Mouse (Mus musculus): ENCODE measurements around the gene Ywhah. TPM values are rescaled to one million over a fixed set of nuclear protein-coding genes. Genes with fewer than 3 reads are reported as not detected.
"Not testable (repeated sequence)": the region's sequence is repeated elsewhere in the genome, so short reads cannot be mapped to it uniquely, and the experiment has no call there.

Ywhah gene
- polyA plus RNA-seq, 1 experiment from 2014 or later = 1,074 TPM

GRCm38 (mm10) chr5:33034916-33035315, 16.3 kb downstream of the Ywhah start:
- H3K4me2 ChIP-seq (ENCODE audit: low read length) = no peak overlapping the region
- H3K4me3 ChIP-seq (ENCODE audit: low read length) = no peak overlapping the region
- no peaks in the 10 kb centered on the region for H3K9me3 ChIP-seq (ENCODE audit: control insufficient read depth, low read length)
- H3K9ac ChIP-seq (ENCODE audit: low read depth, low read length) = no peak overlapping the region
- H3K36me3 ChIP-seq (ENCODE audit: control insufficient read depth, insufficient read depth, low read length) = no peaks in the 10 kb centered on the region
- no peak for ATAC-seq
- no peak overlapping the region for H3K27ac ChIP-seq (ENCODE audit: low read depth, low read length)
- peaks cover 16% of the 10 kb centered on the region for H3K4me1 ChIP-seq (ENCODE audit: control insufficient read depth, insufficient read depth, low read depth, low read length)
- H3K27me3 ChIP-seq (replicated peaks; ENCODE audit: control insufficient read depth, insufficient read depth, low read length) = no peaks in the 10 kb centered on the region
- WGBS = 40% methylated on average over 3 of the region's 3 CpGs

GRCm38 (mm10) chr5:33038656-33039509, 20.3 kb downstream of the Ywhah start:
- WGBS = 50% methylated on average over 13 of the region's 13 CpGs
- Histone ChIP-seq H3K4me3 (ENCODE audit: low read length) (no peak overlapping the region), H3K9ac (ENCODE audit: low read depth, low read length) (no peak overlapping the region), H3K27me3 (replicated peaks; ENCODE audit: control insufficient read depth, insufficient read depth, low read length) (no peaks in the 10 kb centered on the region), H3K4me2 (ENCODE audit: low read length) (peak overlapping the region; percentile 62), H3K27ac (ENCODE audit: low read depth, low read length) (no peak overlapping the region), H3K4me1 (ENCODE audit: control insufficient read depth, insufficient read depth, low read depth, low read length) (peaks cover 3% of the 10 kb centered on the region), H3K36me3 (ENCODE audit: control insufficient read depth, insufficient read depth, low read length) (no peaks in the 10 kb centered on the region), H3K9me3 (ENCODE audit: control insufficient read depth, low read length) (no peaks in the 10 kb centered on the region)
- peak; percentile 20; the same call in 1 of the 2 replicates for ATAC-seq

- no peak overlapping the region for H3K27ac ChIP-seq (ENCODE audit: low read depth, low read length)
- ATAC-seq = peak; percentile 56; the same call in 1 of the 2 replicates
- H3K4me2 ChIP-seq (ENCODE audit: low read length) = peak overlapping the region; percentile 62
- no peaks in the 10 kb centered on the region for H3K36me3 ChIP-seq (ENCODE audit: control insufficient read depth, insufficient read depth, low read length)
- no peaks in the 10 kb centered on the region for H3K27me3 ChIP-seq (replicated peaks; ENCODE audit: control insufficient read depth, insufficient read depth, low read length)
- peaks cover 3% of the 10 kb centered on the region for H3K4me1 ChIP-seq (ENCODE audit: control insufficient read depth, insufficient read depth, low read depth, low read length)
- peak overlapping the region; percentile 27 for H3K4me3 ChIP-seq (ENCODE audit: low read length)
- no peak overlapping the region; the same call in 1 of the 2 replicates for H3K9ac ChIP-seq (ENCODE audit: low read depth, low read length)
- WGBS = 6% methylated on average over 13 of the region's 13 CpGs
- H3K9me3 ChIP-seq (ENCODE audit: control insufficient read depth, low read length) = no peaks in the 10 kb centered on the region
These were observed 20.9 kb downstream of the Ywhah start for GRCm38 (mm10) chr5:33039510-33039911.

- H3K27me3 ChIP-seq (replicated peaks; ENCODE audit: control insufficient read depth, insufficient read depth, low read length); H3K4me3 ChIP-seq (ENCODE audit: low read length); H3K27ac ChIP-seq (ENCODE audit: low read depth, low read length); H3K9me3 ChIP-seq (ENCODE audit: control insufficient read depth, low read length); H3K4me1 ChIP-seq (ENCODE audit: control insufficient read depth, insufficient read depth, low read depth, low read length); H3K36me3 ChIP-seq (ENCODE audit: control insufficient read depth, insufficient read depth, low read length); ATAC-seq; H3K9ac ChIP-seq (ENCODE audit: low read depth, low read length); H3K4me2 ChIP-seq (ENCODE audit: low read length): not testable (repeated sequence)
- WGBS = 91% methylated on average over 1 of the region's 1 CpGs
These were observed 22.1 kb downstream of the Ywhah start for GRCm38 (mm10) chr5:33040735-33041134.

GRCm38 (mm10) chr5:33043397-33043796, 24.8 kb downstream of the Ywhah start:
- Histone ChIP-seq H3K4me2 (ENCODE audit: low read length) (no peak overlapping the region), H3K4me1 (ENCODE audit: control insufficient read depth, insufficient read depth, low read depth, low read length) (peaks cover 3% of the 10 kb centered on the region), H3K9me3 (ENCODE audit: control insufficient read depth, low read length) (no peaks in the 10 kb centered on the region), H3K4me3 (ENCODE audit: low read length) (no peak overlapping the region), H3K27ac (ENCODE audit: low read depth, low read length) (no peak overlapping the region), H3K36me3 (ENCODE audit: control insufficient read depth, insufficient read depth, low read length) (no peaks in the 10 kb centered on the region), H3K27me3 (replicated peaks; ENCODE audit: control insufficient read depth, insufficient read depth, low read length) (no peaks in the 10 kb centered on the region), H3K9ac (ENCODE audit: low read depth, low read length) (no peak overlapping the region)
- WGBS = 64% methylated on average over 10 of the region's 10 CpGs
- no peak for ATAC-seq

- WGBS = 93% methylated on average over 12 of the region's 12 CpGs
These were observed 26.2 kb downstream of the Ywhah start for GRCm38 (mm10) chr5:33044636-33045315.

GRCm38 (mm10) chr5:33045316-33045705, 26.7 kb downstream of the Ywhah start:
- no peaks in the 10 kb centered on the region for H3K36me3 ChIP-seq (ENCODE audit: control insufficient read depth, insufficient read depth, low read length)
- no peak overlapping the region for H3K4me2 ChIP-seq (ENCODE audit: low read length)
- no peaks in the 10 kb centered on the region for H3K27me3 ChIP-seq (replicated peaks; ENCODE audit: control insufficient read depth, insufficient read depth, low read length)
- WGBS = 95% methylated on average over 6 of the region's 6 CpGs
- H3K4me3 ChIP-seq (ENCODE audit: low read length) = no peak overlapping the region
- H3K27ac ChIP-seq (ENCODE audit: low read depth, low read length) = no peak overlapping the region
- ATAC-seq = no peak
- H3K4me1 ChIP-seq (ENCODE audit: control insufficient read depth, insufficient read depth, low read depth, low read length) = no peaks in the 10 kb centered on the region
- no peaks in the 10 kb centered on the region for H3K9me3 ChIP-seq (ENCODE audit: control insufficient read depth, low read length)
- H3K9ac ChIP-seq (ENCODE audit: low read depth, low read length) = no peak overlapping the region

More at GRCm38 (mm10) chr5:33044636-33045315, 26.2 kb downstream of the Ywhah start:
- H3K27me3 ChIP-seq (replicated peaks; ENCODE audit: control insufficient read depth, insufficient read depth, low read length) = no peaks in the 10 kb centered on the region
- no peaks in the 10 kb centered on the region; the same call in 1 of the 2 replicates for H3K4me1 ChIP-seq (ENCODE audit: control insufficient read depth, insufficient read depth, low read depth, low read length)
- no peak overlapping the region for H3K4me3 ChIP-seq (ENCODE audit: low read length)
- H3K9me3 ChIP-seq (ENCODE audit: control insufficient read depth, low read length) = no peaks in the 10 kb centered on the region
- no peak overlapping the region for H3K4me2 ChIP-seq (ENCODE audit: low read length)
- H3K27ac ChIP-seq (ENCODE audit: low read depth, low read length) = no peak overlapping the region
- no peaks in the 10 kb centered on the region for H3K36me3 ChIP-seq (ENCODE audit: control insufficient read depth, insufficient read depth, low read length)
- ATAC-seq = no peak
- H3K9ac ChIP-seq (ENCODE audit: low read depth, low read length) = no peak overlapping the region

GRCm38 (mm10) chr5:33052849-33053582, 34.4 kb downstream of the Ywhah start:
- Histone ChIP-seq H3K36me3 (ENCODE audit: control insufficient read depth, insufficient read depth, low read length) (no peaks in the 10 kb centered on the region), H3K9me3 (ENCODE audit: control insufficient read depth, low read length) (no peaks in the 10 kb centered on the region), H3K4me3 (ENCODE audit: low read length) (no peak overlapping the region), H3K27ac (ENCODE audit: low read depth, low read length) (no peak overlapping the region), H3K27me3 (replicated peaks; ENCODE audit: control insufficient read depth, insufficient read depth, low read length) (no peaks in the 10 kb centered on the region), H3K9ac (ENCODE audit: low read depth, low read length) (no peak overlapping the region), H3K4me1 (ENCODE audit: control insufficient read depth, insufficient read depth, low read depth, low read length) (no peaks in the 10 kb centered on the region), H3K4me2 (ENCODE audit: low read length) (no peak overlapping the region)
- no peak for ATAC-seq
- 79% methylated on average over 14 of the region's 14 CpGs for WGBS
